Mouse (Mus musculus): ENCODE data around the gene Cyp2c68. TPM values are rescaled to one million over a fixed set of nuclear protein-coding genes. Genes with fewer than 3 reads are reported as not detected.
"Not testable (repeated sequence)": the region's sequence is repeated elsewhere in the genome, so short reads cannot be mapped to it uniquely, and the experiment has no call there.

Cyp2c68 gene
- not detected in 2 replicates for polyA plus RNA-seq (2014; fragmentation: Nextera tagmentation; extraction: Ambion mirVana)

- H3K9ac ChIP-seq (ENCODE audit: low read length), result no peak within 1 kb of the TSS
- no peaks in the 10 kb centered on the region for H3K4me1 ChIP-seq (replicated peaks; ENCODE audit: control insufficient read depth, insufficient read depth, low read length)
- H3K9me3 ChIP-seq (ENCODE audit: control insufficient read depth, low read length), result no peaks in the 10 kb centered on the region
- 86% methylated on average over 2 of the region's 2 CpGs for WGBS
- no peak within 1 kb of the TSS for H3K4me2 ChIP-seq (ENCODE audit: low read depth, low read length, severe bottlenecking)
- H3K27ac ChIP-seq (ENCODE audit: low read depth, low read length), result no peak within 1 kb of the TSS
- ATAC-seq (replicated peaks; ENCODE audit: low FRiP score) (no peak), DNase-seq (ENCODE audit: low spot score) (no peak)
- H3K27me3 ChIP-seq (ENCODE audit: control insufficient read depth, insufficient read depth, low read length), result no peaks in the 10 kb centered on the region
- H3K36me3 ChIP-seq (ENCODE audit: control insufficient read depth, insufficient read depth, low read length), result no peaks in the 10 kb centered on the region
- H3K4me3 ChIP-seq (ENCODE audit: low read depth, low read length), result no peak within 1 kb of the TSS
These were observed at the start of gene Cyp2c68 for GRCm38 (mm10) chr19:39740920-39741319. Gene Cyp2c68 (minus strand): TSS chr19:39741054.

DNA sequence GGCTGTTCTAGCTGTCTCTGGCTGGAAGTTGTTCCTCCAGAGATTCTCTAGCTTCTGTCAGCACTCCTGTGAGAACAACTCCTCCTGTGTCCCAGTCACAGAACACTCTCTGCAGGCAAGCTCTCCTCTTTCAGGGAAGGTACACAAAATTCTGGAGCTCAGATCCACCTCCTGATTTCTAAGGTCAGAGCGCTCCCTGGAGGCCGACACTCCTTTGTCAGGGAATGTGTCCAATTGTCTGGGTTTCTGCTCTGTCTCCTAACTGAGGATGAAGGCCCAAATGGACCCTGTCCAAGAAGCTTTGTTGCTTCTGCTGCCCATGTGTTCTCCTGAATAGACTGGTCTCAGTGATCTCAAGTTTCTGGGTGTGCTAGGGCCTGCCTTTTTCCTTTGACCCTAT, 44.6 kb upstream of the Cyp2c68 start:
- H3K4me2 ChIP-seq (ENCODE audit: low read depth, low read length, severe bottlenecking); H3K27ac ChIP-seq (ENCODE audit: low read depth, low read length); H3K9me3 ChIP-seq (ENCODE audit: control insufficient read depth, low read length); H3K4me1 ChIP-seq (replicated peaks; ENCODE audit: control insufficient read depth, insufficient read depth, low read length); H3K27me3 ChIP-seq (ENCODE audit: control insufficient read depth, insufficient read depth, low read length); H3K9ac ChIP-seq (ENCODE audit: low read length); ATAC-seq (replicated peaks; ENCODE audit: low FRiP score); DNase-seq (ENCODE audit: low spot score); H3K36me3 ChIP-seq (ENCODE audit: control insufficient read depth, insufficient read depth, low read length); H3K4me3 ChIP-seq (ENCODE audit: low read depth, low read length): not testable (repeated sequence)
- WGBS, result 78% methylated on average over 2 of the region's 2 CpGs

- H3K4me1 ChIP-seq (replicated peaks; ENCODE audit: control insufficient read depth, insufficient read depth, low read length), result no peaks in the 10 kb centered on the region
- H3K27ac ChIP-seq (ENCODE audit: low read depth, low read length), result no peak overlapping the region
- no peak overlapping the region for H3K4me3 ChIP-seq (ENCODE audit: low read depth, low read length)
- no peaks in the 10 kb centered on the region for H3K36me3 ChIP-seq (ENCODE audit: control insufficient read depth, insufficient read depth, low read length)
- H3K9me3 ChIP-seq (ENCODE audit: control insufficient read depth, low read length), result no peaks in the 10 kb centered on the region
- DNase-seq (ENCODE audit: low spot score) (no peak), ATAC-seq (replicated peaks; ENCODE audit: low FRiP score) (no peak)
- no peaks in the 10 kb centered on the region for H3K27me3 ChIP-seq (ENCODE audit: control insufficient read depth, insufficient read depth, low read length)
- WGBS, result 65% methylated on average over 1 of the region's 1 CpGs
- H3K9ac ChIP-seq (ENCODE audit: low read length), result no peak overlapping the region
- no peak overlapping the region for H3K4me2 ChIP-seq (ENCODE audit: low read depth, low read length, severe bottlenecking)
These were observed 4.5 kb upstream of the Cyp2c68 start for GRCm38 (mm10) chr19:39745357-39745756.

GRCm38 (mm10) chr19:39744361-39744760, 3.5 kb upstream of the Cyp2c68 start:
- not testable (repeated sequence) for H3K27me3 ChIP-seq (ENCODE audit: control insufficient read depth, insufficient read depth, low read length); ATAC-seq (replicated peaks; ENCODE audit: low FRiP score); H3K4me1 ChIP-seq (replicated peaks; ENCODE audit: control insufficient read depth, insufficient read depth, low read length); H3K27ac ChIP-seq (ENCODE audit: low read depth, low read length); H3K9me3 ChIP-seq (ENCODE audit: control insufficient read depth, low read length); H3K9ac ChIP-seq (ENCODE audit: low read length); H3K36me3 ChIP-seq (ENCODE audit: control insufficient read depth, insufficient read depth, low read length); DNase-seq (ENCODE audit: low spot score); H3K4me2 ChIP-seq (ENCODE audit: low read depth, low read length, severe bottlenecking); H3K4me3 ChIP-seq (ENCODE audit: low read depth, low read length)
- 50% methylated on average over 1 of the region's 1 CpGs for WGBS

GRCm38 (mm10) chr19:39711116-39711515, 29.7 kb downstream of the Cyp2c68 start:
- WGBS, result 78% methylated on average over 2 of the region's 2 CpGs
- not testable (repeated sequence) for DNase-seq (ENCODE audit: low spot score); H3K9me3 ChIP-seq (ENCODE audit: control insufficient read depth, low read length); ATAC-seq (replicated peaks; ENCODE audit: low FRiP score); H3K4me1 ChIP-seq (replicated peaks; ENCODE audit: control insufficient read depth, insufficient read depth, low read length); H3K27me3 ChIP-seq (ENCODE audit: control insufficient read depth, insufficient read depth, low read length); H3K36me3 ChIP-seq (ENCODE audit: control insufficient read depth, insufficient read depth, low read length); H3K27ac ChIP-seq (ENCODE audit: low read depth, low read length); H3K4me2 ChIP-seq (ENCODE audit: low read depth, low read length, severe bottlenecking); H3K4me3 ChIP-seq (ENCODE audit: low read depth, low read length); H3K9ac ChIP-seq (ENCODE audit: low read length)

DNA sequence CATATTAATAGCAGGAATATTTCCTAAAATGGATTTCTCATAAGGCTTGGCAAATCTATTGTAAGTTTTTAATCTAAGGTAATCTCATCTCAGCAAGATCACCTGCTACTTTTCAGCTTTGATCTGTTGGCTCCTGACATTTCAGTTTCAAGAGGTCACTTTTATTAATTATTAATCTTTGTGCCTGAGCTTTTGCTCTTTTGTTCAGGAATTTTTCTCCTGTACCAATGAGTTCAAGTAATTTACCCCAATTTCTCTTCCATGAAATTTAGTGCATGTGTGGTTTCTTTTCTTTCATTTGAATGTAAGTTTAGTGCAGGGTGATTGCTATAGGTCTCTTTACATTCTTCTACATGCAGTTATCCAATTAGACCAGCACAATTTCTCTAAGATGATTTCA, 75.2 kb downstream of the Cyp2c68 start:
- H3K4me3 ChIP-seq (ENCODE audit: low read depth, low read length); H3K4me2 ChIP-seq (ENCODE audit: low read depth, low read length, severe bottlenecking); H3K27me3 ChIP-seq (ENCODE audit: control insufficient read depth, insufficient read depth, low read length); ATAC-seq (replicated peaks; ENCODE audit: low FRiP score); H3K36me3 ChIP-seq (ENCODE audit: control insufficient read depth, insufficient read depth, low read length); H3K27ac ChIP-seq (ENCODE audit: low read depth, low read length); H3K9ac ChIP-seq (ENCODE audit: low read length); DNase-seq (ENCODE audit: low spot score); H3K9me3 ChIP-seq (ENCODE audit: control insufficient read depth, low read length); H3K4me1 ChIP-seq (replicated peaks; ENCODE audit: control insufficient read depth, insufficient read depth, low read length): not testable (repeated sequence)

- no peaks in the 10 kb centered on the region for H3K36me3 ChIP-seq (ENCODE audit: control insufficient read depth, insufficient read depth, low read length)
- DNase-seq (ENCODE audit: low spot score) (no peak), ATAC-seq (replicated peaks; ENCODE audit: low FRiP score) (no peak)
- H3K9me3 ChIP-seq (ENCODE audit: control insufficient read depth, low read length), result no peaks in the 10 kb centered on the region
- no peaks in the 10 kb centered on the region for H3K27me3 ChIP-seq (ENCODE audit: control insufficient read depth, insufficient read depth, low read length)
- H3K27ac ChIP-seq (ENCODE audit: low read depth, low read length), result no peak overlapping the region
- no peak overlapping the region for H3K9ac ChIP-seq (ENCODE audit: low read length)
- H3K4me3 ChIP-seq (ENCODE audit: low read depth, low read length), result no peak overlapping the region
- H3K4me2 ChIP-seq (ENCODE audit: low read depth, low read length, severe bottlenecking), result no peak overlapping the region
- 57% methylated on average over 1 of the region's 1 CpGs for WGBS
- no peaks in the 10 kb centered on the region for H3K4me1 ChIP-seq (replicated peaks; ENCODE audit: control insufficient read depth, insufficient read depth, low read length)
These were observed 88.5 kb downstream of the Cyp2c68 start for GRCm38 (mm10) chr19:39652381-39652780.

DNA sequence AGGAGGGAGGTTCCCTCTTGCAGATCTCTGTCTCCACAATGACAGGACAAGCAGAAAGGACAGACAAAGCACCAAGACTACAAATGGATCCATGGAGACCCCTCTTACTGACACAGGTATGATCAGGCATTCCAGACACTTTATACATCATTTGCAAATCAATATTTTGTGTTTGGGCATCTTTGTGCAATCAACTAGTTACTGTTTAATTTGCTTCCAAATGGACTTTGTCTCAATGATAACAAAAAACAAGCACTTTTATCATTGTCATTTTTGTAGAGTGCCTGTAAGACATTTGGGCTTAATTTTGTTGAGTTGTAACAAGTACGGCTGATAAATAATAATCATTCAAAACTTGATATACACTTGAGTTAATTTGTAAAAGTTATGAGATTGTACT, 91.9 kb downstream of the Cyp2c68 start, which contains the start of gene Cyp2c67:
Cyp2c67 (minus strand) TSS at position 114 of the 400 bp plus-strand sequence.
- Histone ChIP-seq H3K36me3 (ENCODE audit: control insufficient read depth, insufficient read depth, low read length) (no peaks in the 10 kb centered on the region), H3K9me3 (ENCODE audit: control insufficient read depth, low read length) (no peaks in the 10 kb centered on the region), H3K27me3 (ENCODE audit: control insufficient read depth, insufficient read depth, low read length) (no peaks in the 10 kb centered on the region), H3K27ac (ENCODE audit: low read depth, low read length) (no peak within 1 kb of the TSS), H3K4me1 (replicated peaks; ENCODE audit: control insufficient read depth, insufficient read depth, low read length) (no peaks in the 10 kb centered on the region), H3K4me2 (ENCODE audit: low read depth, low read length, severe bottlenecking) (no peak within 1 kb of the TSS), H3K9ac (ENCODE audit: low read length) (no peak within 1 kb of the TSS), H3K4me3 (ENCODE audit: low read depth, low read length) (no peak within 1 kb of the TSS)
- no peak for DNase-seq (ENCODE audit: low spot score)
- 91% methylated on average over 1 of the region's 1 CpGs for WGBS
- no peak for ATAC-seq (replicated peaks; ENCODE audit: low FRiP score)

DNA sequence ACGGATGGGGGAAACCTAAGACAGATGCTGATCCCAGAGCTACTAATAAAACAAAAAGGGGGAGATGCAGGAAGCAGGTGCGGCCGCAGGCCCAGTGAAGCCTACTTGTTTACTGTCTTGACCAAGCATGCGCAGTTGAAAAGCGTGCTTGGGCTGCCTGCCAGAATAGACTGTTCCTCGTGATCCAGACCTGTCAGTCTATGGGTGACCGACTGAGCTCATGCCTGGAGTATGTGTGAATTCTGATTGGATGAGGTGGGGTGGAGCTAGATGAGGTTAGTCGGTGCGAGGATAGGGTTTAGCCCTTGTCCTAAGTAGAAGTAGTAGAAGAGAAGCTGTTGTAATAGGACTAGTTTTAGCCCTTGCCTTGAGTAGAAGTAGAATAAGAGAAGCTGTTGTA, 93.3 kb downstream of the Cyp2c68 start:
- Histone ChIP-seq H3K9ac (ENCODE audit: low read length) (no peak overlapping the region), H3K9me3 (ENCODE audit: control insufficient read depth, low read length) (no peaks in the 10 kb centered on the region), H3K27ac (ENCODE audit: low read depth, low read length) (no peak overlapping the region), H3K36me3 (ENCODE audit: control insufficient read depth, insufficient read depth, low read length) (no peaks in the 10 kb centered on the region), H3K4me1 (replicated peaks; ENCODE audit: control insufficient read depth, insufficient read depth, low read length) (no peaks in the 10 kb centered on the region), H3K4me3 (ENCODE audit: low read depth, low read length) (no peak overlapping the region), H3K27me3 (ENCODE audit: control insufficient read depth, insufficient read depth, low read length) (no peaks in the 10 kb centered on the region), H3K4me2 (ENCODE audit: low read depth, low read length, severe bottlenecking) (no peak overlapping the region)
- ATAC-seq (replicated peaks; ENCODE audit: low FRiP score), result no peak
- WGBS, result 92% methylated on average over 9 of the region's 9 CpGs
- DNase-seq (ENCODE audit: low spot score), result no peak

Data from forebrain, embryonic 11.5 days (tissue).